Mouse (Mus musculus) fibroblast of lung, adult 2 months (primary cell): ENCODE results near the gene Grxcr1.

Source experiments
- DNase-seq: peaks from one replicate; pipeline ENCODE4 v3.0.0-alpha.2; 2011; ENCODE audit warnings: low read depth

The Grxcr1 gene

DNA sequence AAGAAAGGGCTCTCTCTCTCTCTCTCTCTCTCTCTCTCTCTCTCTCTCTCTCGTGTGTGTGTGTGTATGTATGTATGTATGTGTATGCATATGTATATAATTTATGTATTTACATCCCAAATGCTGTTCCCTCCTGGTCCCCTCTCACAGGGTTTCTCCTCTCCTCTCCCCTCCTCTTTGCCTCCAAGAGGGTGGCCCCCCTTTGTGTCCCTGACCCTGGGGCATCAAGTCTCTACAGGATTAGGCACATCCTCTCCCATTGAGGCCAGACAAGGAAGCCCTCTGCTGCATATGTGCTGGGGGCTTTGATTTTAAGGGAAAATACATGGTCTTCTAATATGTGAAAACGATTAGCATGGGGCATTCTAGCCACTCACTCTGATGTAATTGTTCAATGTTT, 61.5 kb downstream of the Grxcr1 start:
- DNase-seq, result no peak

DNA sequence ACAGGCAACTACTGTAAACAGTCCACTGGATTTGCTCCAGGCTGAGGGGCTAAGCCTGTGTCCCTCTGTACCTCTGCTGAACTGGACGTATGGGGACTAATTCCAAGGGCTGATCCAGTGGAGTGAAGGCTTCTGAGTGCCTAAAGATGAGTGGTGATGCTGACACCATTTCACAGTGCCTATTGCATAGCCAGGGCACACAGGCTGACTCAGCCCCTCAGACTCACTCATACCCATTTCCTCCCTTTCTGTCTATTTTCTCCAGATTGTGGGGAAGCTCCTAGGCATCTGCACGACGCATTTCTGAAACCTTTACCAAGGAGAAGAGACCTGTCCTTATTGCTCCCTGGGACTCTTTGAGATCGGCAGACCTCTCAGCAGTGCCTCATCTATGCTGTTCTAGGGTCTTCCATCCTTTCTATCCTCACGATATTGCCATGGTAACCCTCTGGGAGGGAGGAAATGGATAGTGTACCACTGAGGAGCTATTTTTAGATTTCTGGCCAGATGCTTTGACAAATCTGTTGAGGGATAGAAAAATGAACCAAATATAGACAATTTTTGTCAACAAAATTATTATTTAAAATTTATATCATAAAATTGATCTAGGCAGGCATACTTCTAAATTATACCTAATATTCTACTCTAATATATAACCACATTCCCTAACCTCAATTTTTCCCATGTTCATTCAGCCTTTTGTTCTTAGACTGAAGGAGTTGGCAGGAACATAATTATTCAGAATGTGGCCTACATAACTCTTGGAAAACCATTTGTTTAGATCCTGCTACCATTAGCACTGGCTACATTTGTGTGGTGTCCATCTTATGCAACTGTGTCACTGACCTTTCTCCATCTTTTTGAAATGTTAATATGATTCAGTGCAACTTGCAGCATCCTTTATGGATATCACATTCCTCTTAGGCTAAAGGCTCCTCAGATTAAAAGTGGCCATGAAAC, 66.3 kb downstream of the Grxcr1 start:
- DNase-seq, result no peak

GRCm38 (mm10) chr5:68112430-68113036, 80.9 kb downstream of the Grxcr1 start:
- DNase-seq, result no peak

GRCm38 (mm10) chr5:68120880-68121279, 89.2 kb downstream of the Grxcr1 start:
- DNase-seq, result no peak

DNA sequence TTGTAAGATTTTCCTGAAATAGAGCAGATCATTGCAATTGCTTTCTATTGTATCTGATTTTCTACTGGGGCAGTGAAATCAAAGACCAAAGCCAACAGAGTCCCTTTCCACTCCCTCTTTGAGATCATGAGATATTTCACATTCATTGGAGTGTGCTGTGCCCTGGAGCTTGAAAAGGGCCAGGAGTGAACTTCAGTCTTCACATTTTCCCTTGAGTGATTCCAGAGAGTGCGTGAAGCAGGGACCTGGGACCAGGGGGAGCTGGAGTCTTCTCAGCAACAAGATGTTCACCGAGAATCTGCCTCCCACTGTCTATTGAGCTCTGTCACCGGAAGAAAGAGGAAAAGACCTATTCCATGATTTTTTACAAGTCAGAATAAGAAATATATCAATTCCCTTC, 91.2 kb downstream of the Grxcr1 start:
- DNase-seq, result no peak

DNA sequence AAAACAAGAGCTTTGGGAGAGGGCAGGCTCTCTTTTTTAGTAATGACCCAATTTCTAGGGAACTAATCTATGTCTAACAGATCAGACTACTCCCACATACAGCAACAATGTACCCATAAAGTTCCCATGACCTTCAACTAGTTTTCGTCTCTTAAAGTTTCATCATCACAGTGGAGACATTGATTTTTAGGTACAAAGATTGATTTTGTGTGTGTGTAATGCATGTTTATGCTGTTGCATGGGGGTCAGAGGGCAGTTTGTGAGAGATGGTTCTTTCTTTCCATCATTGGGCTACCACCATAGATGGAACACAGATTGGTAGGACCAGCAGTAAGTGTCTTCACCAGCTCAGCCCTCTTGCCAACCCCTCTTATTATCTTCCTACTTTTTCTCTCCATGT, 93.8 kb downstream of the Grxcr1 start:
- DNase-seq, result no peak

DNA sequence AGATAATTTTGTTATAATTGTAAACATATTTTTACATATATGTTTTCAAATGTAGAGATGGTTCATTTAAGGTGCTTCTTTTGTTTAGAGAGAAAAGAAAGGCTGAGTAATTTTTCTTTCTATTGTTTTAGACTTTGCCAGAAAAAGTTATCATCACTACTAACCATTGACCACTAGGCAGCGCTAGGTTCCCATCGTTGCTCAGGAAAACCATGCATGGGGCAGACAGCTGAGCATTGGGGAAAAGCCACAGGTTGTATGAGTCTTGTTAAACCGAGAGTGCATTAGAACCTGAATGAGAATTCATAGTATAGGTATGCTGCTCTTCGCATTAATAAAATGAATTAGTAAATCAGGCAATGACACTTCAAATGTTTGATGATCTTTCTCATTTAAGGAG, 96.8 kb downstream of the Grxcr1 start:
- DNase-seq, result no peak

GRCm38 (mm10) chr5:68128821-68129608, 97.4 kb downstream of the Grxcr1 start:
- no peak for DNase-seq

GRCm38 (mm10) chr5:68146818-68147217, 115.2 kb downstream of the Grxcr1 start:
- no peak for DNase-seq

DNA sequence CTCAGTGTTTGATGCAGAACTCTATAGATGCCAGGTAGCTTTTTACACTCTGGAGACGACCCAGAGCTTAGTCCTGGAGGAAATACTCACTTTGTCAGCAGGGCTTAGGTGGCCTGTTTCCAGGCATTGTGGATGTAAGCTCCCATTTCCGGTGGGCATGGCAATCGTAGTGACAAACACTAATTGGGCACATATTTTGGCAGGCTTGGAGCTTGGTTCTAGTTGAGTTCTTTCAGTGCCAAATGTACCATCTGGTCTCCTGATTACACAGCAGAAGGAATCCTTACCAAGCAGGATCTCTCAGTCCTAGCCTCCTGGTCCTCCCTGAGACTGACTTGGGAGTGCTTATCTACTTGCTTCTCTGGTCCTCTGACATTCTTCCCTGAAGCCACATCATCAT, 118.3 kb downstream of the Grxcr1 start:
- DNase-seq, result no peak

DNA sequence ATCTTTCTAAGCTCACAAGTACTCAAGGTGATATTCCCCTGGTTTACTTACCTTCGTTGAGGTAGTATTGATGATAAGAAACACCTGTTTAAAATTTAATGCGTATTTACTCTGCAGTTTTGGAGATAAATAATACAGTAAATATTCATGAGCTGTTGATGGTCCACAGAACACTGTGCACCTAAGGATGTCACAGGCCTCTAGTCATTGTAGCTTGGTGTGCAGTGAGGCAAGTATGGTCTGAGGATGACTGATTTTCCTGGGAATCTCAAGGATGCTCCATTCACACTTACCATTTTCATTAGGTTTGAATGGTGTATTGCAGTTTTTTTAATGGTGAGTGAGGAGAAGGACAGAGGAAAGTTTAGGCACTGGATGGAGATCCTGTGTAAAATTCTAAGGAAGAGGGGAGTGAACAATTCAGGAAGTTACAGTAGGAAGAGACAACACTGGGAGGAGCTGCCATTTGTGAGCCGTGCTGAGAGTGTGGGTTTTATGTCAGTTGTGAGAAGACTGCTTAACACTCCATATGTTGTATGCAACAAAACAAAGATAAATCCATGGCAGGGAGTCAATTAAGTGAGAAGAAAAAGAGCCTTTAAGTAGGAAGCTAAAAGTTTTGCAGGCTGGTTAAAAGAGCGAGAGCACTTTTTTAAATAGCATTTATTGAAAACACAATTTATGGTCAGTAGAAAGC, 118.9 kb downstream of the Grxcr1 start:
- DNase-seq, result no peak

DNA sequence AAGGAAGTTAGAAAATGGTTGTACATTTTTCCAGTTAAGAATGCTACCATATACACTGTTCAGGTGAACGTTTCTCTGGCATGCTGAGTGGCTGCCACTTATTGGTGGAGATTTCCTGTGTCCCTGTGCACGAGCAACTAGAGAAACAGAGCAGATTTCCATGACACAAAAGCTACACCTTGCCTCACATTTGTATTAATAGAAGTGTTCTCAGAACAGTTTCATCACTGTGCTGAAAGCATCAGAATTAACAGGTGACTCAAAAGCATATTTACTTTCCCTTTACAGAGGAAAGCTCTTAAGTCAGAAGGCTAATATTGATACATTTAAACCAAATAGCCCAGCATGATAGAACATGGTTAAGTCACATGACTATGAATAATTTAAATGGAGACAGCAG, 130.9 kb downstream of the Grxcr1 start:
- DNase-seq, result no peak

GRCm38 (mm10) chr5:68165954-68166353, 134.3 kb downstream of the Grxcr1 start:
- no peak for DNase-seq
